In genomic region chr19:38597392-38597791, GRCm38 (mm10) we compare ENCODE assay signal across 20 mouse cellular contexts.
DNase-seq lines count a peak whose midpoint lies in the region; ATAC-seq lines count a peak whose summit lies in the region.
"Had no signal": no experiment of that assay in that cellular context is flagged by ENCODE, and none has a peak within 500 bp of the region (broad histone marks: within the 10 kb centered on the region; RNA-seq: fewer than 3 reads in every experiment).

No protein-coding gene starts in this region.

- no peaks in the 10 kb centered on the region for H3K27me3 ChIP-seq in midbrain, embryonic 11.5 days (ENCODE audit: control insufficient read depth, insufficient read depth, low read length)
- no peaks in the 10 kb centered on the region for H3K27me3 ChIP-seq in midbrain, embryonic 10.5 days (ENCODE audit: low read depth, poor library complexity, severe bottlenecking)
- H3K27me3 ChIP-seq: embryonic facial prominence, embryonic 15.5 days; forebrain, embryonic 15.5 days; heart, embryonic 12.5 days; hindbrain, embryonic 15.5 days had no signal

- no peak overlapping the region for H3K4me2 ChIP-seq in midbrain, embryonic 11.5 days
- H3K4me2 ChIP-seq: embryonic facial prominence, embryonic 15.5 days; forebrain, embryonic 15.5 days; heart, embryonic 12.5 days; hindbrain, embryonic 15.5 days had no signal

- H3K9ac ChIP-seq in midbrain, embryonic 11.5 days (ENCODE audit: low read length) = no peak overlapping the region
- H3K9ac ChIP-seq: embryonic facial prominence, embryonic 15.5 days; forebrain, embryonic 15.5 days; heart, embryonic 12.5 days; hindbrain, embryonic 15.5 days had no signal

- DNase-seq in midbrain, embryonic 11.5 days (ENCODE audit: low spot score, missing footprints) = peak; percentile 57
- no peak for DNase-seq in midbrain, embryonic 10.5 days (ENCODE audit: low spot score)
- no peak for DNase-seq in layer of hippocampus, adult 9-10 months (ENCODE audit: low spot score)
- DNase-seq in right cerebral cortex, postnatal 25 days = no peak
- DNase-seq in embryo, embryonic 10.5 days (ENCODE audit: low spot score) = no peak
- DNase-seq: adrenal gland, postnatal 14 days; cerebellum, adult 18-20 months; cerebellum, adult 9-11 months; cerebellum, postnatal 36 days; embryo, embryonic 11 days; gastrocnemius, postnatal 36 days had no signal

- H3K4me3 ChIP-seq in midbrain, embryonic 11.5 days (ENCODE audit: low read depth, low read length) = no peak overlapping the region
- no peak overlapping the region for H3K4me3 ChIP-seq in midbrain, embryonic 10.5 days
- H3K4me3 ChIP-seq: embryonic facial prominence, embryonic 15.5 days; erythroblast, embryonic 14.5 days; forebrain, embryonic 10.5 days; forebrain, embryonic 15.5 days; heart, embryonic 12.5 days; hindbrain, embryonic 15.5 days had no signal

- no peak for ATAC-seq in midbrain, embryonic 11.5 days (ENCODE audit: low FRiP score)
- ATAC-seq in common myeloid progenitor, adult 5-6 weeks (replicated peaks; ENCODE audit: low read depth, poor library complexity, severe bottlenecking) = peak; percentile 73
- peak; percentile 83 for ATAC-seq in megakaryocyte progenitor cell, adult 5-6 weeks (replicated peaks; ENCODE audit: poor library complexity)
- ATAC-seq: forebrain, embryonic 15.5 days had no signal

- peaks cover under 1% of the 10 kb centered on the region; the same call in 1 of the 2 replicates for H3K4me1 ChIP-seq in midbrain, embryonic 11.5 days (ENCODE audit: control insufficient read depth, insufficient read depth, low read length)
- 0 out of 2 replicates have a peak, but pooled peaks cover under 1% of the 10 kb centered on the region for H3K4me1 ChIP-seq in midbrain, embryonic 10.5 days
- H3K4me1 ChIP-seq: embryonic facial prominence, embryonic 15.5 days; forebrain, embryonic 10.5 days; heart, embryonic 12.5 days; hindbrain, embryonic 15.5 days had no signal

- no peak overlapping the region for H3K27ac ChIP-seq in midbrain, embryonic 11.5 days (ENCODE audit: low read depth, low read length)
- no peak overlapping the region for H3K27ac ChIP-seq in midbrain, embryonic 10.5 days (replicated peaks)
- H3K27ac ChIP-seq: embryonic facial prominence, embryonic 15.5 days; forebrain, embryonic 10.5 days; forebrain, embryonic 15.5 days; hindbrain, embryonic 15.5 days had no signal

- no peaks in the 10 kb centered on the region for H3K9me3 ChIP-seq in midbrain, embryonic 11.5 days (ENCODE audit: control insufficient read depth, low read length)
- H3K9me3 ChIP-seq in midbrain, embryonic 10.5 days (replicated peaks) = no peaks in the 10 kb centered on the region
- H3K9me3 ChIP-seq: embryonic facial prominence, embryonic 15.5 days; forebrain, embryonic 10.5 days; forebrain, embryonic 15.5 days; G1E; heart, embryonic 12.5 days; hindbrain, embryonic 15.5 days had no signal

- H3K36me3 ChIP-seq in midbrain, embryonic 11.5 days (ENCODE audit: control insufficient read depth, insufficient read depth, low read length) = no peaks in the 10 kb centered on the region
- no peaks in the 10 kb centered on the region for H3K36me3 ChIP-seq in midbrain, embryonic 10.5 days
- H3K36me3 ChIP-seq: embryonic facial prominence, embryonic 15.5 days; forebrain, embryonic 10.5 days; forebrain, embryonic 15.5 days; G1E; heart, embryonic 12.5 days; hindbrain, embryonic 15.5 days had no signal

- 76% methylated on average over 2 of the region's 2 CpGs for WGBS in midbrain, embryonic 11.5 days
- 84% methylated on average over 2 of the region's 2 CpGs for WGBS in midbrain, embryonic 10.5 days
